Mouse (Mus musculus) midbrain, embryonic 16.5 days (tissue): Measurements from ENCODE around the gene C1qtnf3. TPM values are rescaled to one million over a fixed set of nuclear protein-coding genes. Genes with fewer than 3 reads are reported as not detected.

Experiments used
- ATAC-seq: fragments of 200-750 bp; cut with Nextera tagmentation; 2 replicates; pipeline ENCODE4 v1.8.0; 2017; ENCODE audit warnings: moderate TSS enrichment
- H3K27ac ChIP-seq: fragments of 300-500 bp; sonication (generic); 2 replicates; pipeline ENCODE4 v1.5.1; 2014; ENCODE audit warnings: mild to moderate bottlenecking, low read length, mixed read lengths
- H3K27me3 ChIP-seq: fragments of 300-500 bp; sonication (generic); 2 replicates; pipeline ENCODE4 v1.6.1; 2014; ENCODE audit warnings: low read depth, low read length, mixed read lengths; ENCODE audit not compliant: control insufficient read depth, insufficient read depth
- H3K36me3 ChIP-seq: fragments of 300-500 bp; sonication (generic); 2 replicates; pipeline ENCODE4 v1.6.1; 2014; ENCODE audit warnings: mild to moderate bottlenecking, low read length, moderate library complexity, mixed read lengths; ENCODE audit not compliant: control insufficient read depth, insufficient read depth
- H3K4me1 ChIP-seq: fragments of 300-500 bp; sonication (generic); 2 replicates; pipeline ENCODE4 v1.6.1; 2014; ENCODE audit warnings: mild to moderate bottlenecking, low read length, mixed read lengths; ENCODE audit not compliant: control insufficient read depth, insufficient read depth
- H3K4me2 ChIP-seq: fragments of 300-500 bp; sonication (generic); 2 replicates; pipeline ENCODE4 v1.6.1; 2014; ENCODE audit warnings: mild to moderate bottlenecking, low read length, mixed read lengths
- H3K4me3 ChIP-seq: fragments of 300-500 bp; sonication (generic); 2 replicates; pipeline ENCODE4 v1.5.1; 2014; ENCODE audit warnings: low read depth, mild to moderate bottlenecking, low read length, moderate library complexity, mixed read lengths
- H3K9ac ChIP-seq: fragments of 300-500 bp; sonication (generic); 2 replicates; pipeline ENCODE4 v1.6.1; 2014; ENCODE audit warnings: low read depth, low read length, mixed read lengths
- H3K9me3 ChIP-seq: fragments of 300-500 bp; sonication (generic); replicated peaks from 2 replicates; pipeline ENCODE4 v1.6.1; 2014; ENCODE audit warnings: mild to moderate bottlenecking, low read length, mixed read lengths; ENCODE audit not compliant: control insufficient read depth, poor library complexity, severe bottlenecking
- WGBS: fragments of 180-500 bp; shearing (Covaris S2); extraction: QIAGEN DNeasy Blood & Tissue Kit; methylation state at CpG from one replicate; pipeline ENCODE4 v1.1.7; 2014; 5-methylcytosine and 5-hydroxymethylcytosine counted together
- polyA plus RNA-seq: library from polyadenylated mRNA; unstranded; fragments of >200 nt; fragmentation: Nextera tagmentation; extraction: Ambion mirVana; gene quantifications from 2 replicates; pipeline ENCODE4 v1.2.1, GENCODE M21; 2015

The C1qtnf3 gene
- polyA plus RNA-seq, 1 experiment from 2014 or later, result 1.0 TPM

DNA sequence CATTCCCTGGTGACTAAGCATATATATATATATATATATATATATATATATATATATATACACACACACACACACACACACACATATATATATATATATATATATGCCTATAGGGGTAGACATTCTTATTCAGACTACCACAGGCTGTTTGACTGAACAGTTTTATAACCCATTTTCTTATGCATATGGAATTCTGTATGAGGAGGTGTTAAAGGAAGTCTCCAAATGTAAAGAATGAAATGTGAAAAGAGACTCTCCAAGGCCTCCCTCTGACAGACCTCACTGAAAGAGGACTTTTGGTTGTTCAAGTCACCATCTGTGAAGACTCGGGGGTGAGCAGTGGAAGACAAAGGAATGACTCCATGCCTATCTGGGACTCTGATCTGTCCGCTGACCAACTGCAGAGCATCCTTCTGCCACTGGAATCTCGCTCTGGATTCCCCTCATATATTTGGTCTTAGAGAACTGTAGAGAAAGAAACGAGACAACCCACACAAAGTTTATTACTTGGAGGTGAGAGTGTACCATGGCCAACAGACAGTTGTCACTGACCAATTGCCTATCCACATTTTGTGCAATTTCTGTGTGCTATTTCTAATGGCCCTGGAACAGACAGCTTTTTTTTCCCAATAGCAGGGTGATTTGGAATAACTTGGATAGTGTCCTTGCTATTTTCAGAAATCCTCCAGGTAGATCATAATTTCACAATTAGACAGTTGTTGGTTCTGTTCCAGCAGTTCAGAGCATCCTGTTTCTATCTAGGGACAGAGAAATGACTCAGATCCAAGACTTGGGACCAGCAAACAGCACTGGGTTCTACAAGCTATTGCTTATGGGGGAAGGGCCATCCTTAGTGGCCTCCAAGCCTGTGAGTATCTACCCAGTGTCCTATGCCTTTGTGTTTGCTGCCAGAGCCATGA lies 28.8 kb upstream of the C1qtnf3 start:
- Histone ChIP-seq H3K4me1 (no peaks in the 10 kb centered on the region), H3K36me3 (no peaks in the 10 kb centered on the region), H3K27me3 (no peaks in the 10 kb centered on the region), H3K4me3 (no peak overlapping the region), H3K9me3 (no peaks in the 10 kb centered on the region), H3K4me2 (no peak overlapping the region), H3K9ac (no peak overlapping the region), H3K27ac (no peak overlapping the region)
- no peak for ATAC-seq
- WGBS, result 63% methylated on average over 4 of the region's 4 CpGs

DNA sequence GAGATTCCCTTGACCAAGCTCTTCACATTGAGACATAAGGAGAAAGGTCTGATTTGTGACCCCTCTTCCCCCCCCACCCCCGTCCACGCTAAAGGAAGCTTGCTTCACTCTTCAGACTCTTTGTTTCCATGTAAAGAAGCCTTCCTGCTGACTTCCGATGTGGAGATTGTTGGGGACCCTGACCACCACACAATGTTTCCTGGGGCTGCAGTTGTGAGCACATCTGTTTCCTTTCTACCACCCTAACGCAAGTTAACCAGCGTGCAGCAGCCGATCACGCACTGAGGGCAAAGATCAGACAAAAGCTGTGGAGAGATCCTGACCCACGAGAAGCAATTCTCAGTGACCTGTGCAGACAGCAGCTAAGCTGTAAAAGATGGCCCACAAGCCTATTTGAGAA lies 24.8 kb upstream of the C1qtnf3 start:
- H3K27me3 ChIP-seq, result no peaks in the 10 kb centered on the region
- WGBS, result 28% methylated on average over 8 of the region's 8 CpGs
- H3K4me2 ChIP-seq, result no peak overlapping the region
- no peak overlapping the region for H3K4me3 ChIP-seq
- no peaks in the 10 kb centered on the region for H3K36me3 ChIP-seq
- no peak for ATAC-seq
- H3K4me1 ChIP-seq, result no peaks in the 10 kb centered on the region
- no peak overlapping the region for H3K9ac ChIP-seq
- H3K27ac ChIP-seq, result no peak overlapping the region
- H3K9me3 ChIP-seq, result no peaks in the 10 kb centered on the region

DNA sequence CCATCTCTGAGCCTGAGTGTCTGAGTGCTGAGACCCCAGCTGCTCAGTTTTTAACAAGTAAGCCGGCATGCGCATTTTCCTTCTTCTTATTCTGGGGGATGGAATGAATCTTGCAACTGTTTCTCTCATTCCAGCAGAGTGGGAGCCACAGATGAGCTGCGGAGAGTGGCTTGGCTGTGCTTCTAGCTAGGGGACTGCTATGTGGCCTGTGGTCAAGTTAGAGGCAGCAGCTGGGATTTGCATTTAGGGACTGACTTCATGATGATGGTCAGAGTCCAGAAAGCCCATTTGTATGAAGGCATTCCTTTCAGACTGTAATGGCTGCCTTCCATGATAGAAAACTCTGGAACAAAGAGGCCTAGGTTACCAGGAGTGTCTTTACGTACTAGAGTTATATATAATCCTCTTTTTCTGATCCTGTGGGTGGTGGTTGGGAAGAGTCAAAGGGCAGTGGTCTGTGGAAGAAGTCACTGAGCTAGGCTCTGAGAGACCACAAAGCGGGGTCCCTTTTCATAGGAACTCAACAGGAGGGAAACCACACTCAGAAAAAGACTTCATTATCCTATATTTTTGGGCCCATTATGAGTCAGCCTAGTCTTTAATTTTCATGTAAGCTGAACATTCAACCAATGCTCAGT lies 23.4 kb upstream of the C1qtnf3 start:
- Histone ChIP-seq H3K9me3 (no peaks in the 10 kb centered on the region), H3K4me3 (no peak overlapping the region), H3K36me3 (no peaks in the 10 kb centered on the region), H3K4me2 (no peak overlapping the region), H3K27ac (no peak overlapping the region), H3K27me3 (no peaks in the 10 kb centered on the region), H3K9ac (no peak overlapping the region), H3K4me1 (no peaks in the 10 kb centered on the region)
- no peak for ATAC-seq
- 89% methylated on average over 5 of the region's 5 CpGs for WGBS

DNA sequence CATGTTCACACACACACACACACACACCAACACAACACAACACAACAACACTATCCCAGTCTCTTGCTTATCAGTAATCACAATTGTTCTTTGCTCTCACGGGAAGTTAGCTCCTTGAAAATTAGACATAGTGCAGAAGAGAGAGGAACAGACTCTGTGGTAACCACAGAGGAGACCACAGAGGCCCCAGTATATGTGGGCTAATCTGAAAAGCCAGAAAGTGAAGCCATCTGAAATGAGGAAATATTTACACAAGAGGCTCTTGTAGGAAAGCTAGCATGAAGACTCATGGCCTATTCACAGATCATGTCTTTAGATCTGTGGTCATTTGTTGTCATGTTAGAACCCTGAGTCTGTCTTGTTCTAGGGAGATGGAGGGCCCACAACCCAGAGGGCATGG lies 18.2 kb upstream of the C1qtnf3 start:
- Histone ChIP-seq H3K4me1 (no peaks in the 10 kb centered on the region), H3K9ac (no peak overlapping the region), H3K4me2 (no peak overlapping the region), H3K27me3 (no peaks in the 10 kb centered on the region), H3K36me3 (no peaks in the 10 kb centered on the region), H3K4me3 (no peak overlapping the region), H3K27ac (no peak overlapping the region), H3K9me3 (no peaks in the 10 kb centered on the region)
- no peak for ATAC-seq
- 88% methylated on average over 1 of the region's 1 CpGs for WGBS

DNA sequence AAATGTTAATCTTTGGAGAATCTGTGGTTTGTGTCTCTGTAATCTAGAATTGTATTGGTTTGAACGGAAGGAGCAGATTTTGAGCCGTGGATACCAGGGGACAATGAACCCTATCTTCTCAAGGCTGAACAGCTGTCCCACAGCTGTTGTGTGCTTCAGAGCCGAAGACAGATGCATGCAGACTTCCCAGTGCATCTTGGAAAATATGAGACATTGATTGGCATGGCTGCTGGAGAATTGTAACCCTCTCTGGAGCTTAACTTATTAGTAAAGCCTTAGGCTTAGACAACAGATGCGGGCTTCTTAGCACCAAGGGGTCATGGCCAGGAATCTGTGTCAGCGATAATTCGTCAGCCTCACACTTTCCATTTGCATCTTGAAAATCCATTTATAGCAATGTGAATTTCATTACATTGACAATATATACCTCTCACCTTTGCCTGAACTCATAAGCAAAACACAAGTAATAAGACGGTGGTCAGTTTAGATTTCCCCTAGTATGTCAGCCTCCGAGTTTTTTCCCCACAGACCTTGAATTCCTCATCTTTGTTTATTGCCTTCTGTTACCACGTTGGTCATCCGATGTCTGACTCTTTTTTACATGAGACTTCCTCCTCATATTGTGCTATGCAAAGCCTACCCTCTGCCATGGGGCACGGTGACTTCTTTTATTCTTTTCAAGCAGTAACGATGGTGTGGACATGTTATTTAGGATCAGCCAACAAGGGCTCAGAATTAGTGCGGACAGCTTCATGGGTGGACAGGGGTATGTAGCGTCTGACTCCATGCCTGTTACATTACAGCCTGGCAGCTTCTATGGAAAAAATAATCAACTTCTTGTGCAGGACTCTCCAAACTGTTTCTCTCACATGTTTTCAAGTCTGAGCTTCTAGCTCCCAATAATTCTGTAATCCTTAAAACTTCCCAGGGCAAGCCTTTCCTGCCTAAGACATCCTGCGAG lies 11.7 kb upstream of the C1qtnf3 start:
- Histone ChIP-seq H3K9ac (no peak overlapping the region), H3K4me3 (no peak overlapping the region), H3K4me1 (no peaks in the 10 kb centered on the region), H3K27ac (no peak overlapping the region), H3K9me3 (no peaks in the 10 kb centered on the region), H3K4me2 (no peak overlapping the region), H3K27me3 (no peaks in the 10 kb centered on the region), H3K36me3 (no peaks in the 10 kb centered on the region)
- no peak for ATAC-seq
- 86% methylated on average over 15 of the region's 15 CpGs for WGBS

DNA sequence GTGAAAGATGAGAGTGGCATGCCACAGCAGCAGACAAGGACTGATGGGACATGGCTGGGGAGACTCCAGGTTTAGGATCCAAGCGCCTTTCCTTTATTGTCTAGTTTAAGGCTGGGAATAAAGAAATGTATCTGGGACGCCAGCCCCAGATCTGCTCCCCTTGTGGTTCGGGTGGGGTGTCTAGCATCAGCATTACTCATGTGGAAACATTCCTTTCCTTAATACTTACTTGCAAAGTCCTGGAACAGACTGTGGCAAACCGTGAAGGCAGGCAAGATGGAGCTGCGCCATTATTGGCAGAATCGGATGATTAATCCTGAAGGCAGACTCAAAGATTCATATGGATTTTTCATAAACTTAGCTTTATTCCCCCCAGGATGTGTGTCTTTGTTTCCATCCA lies 10.2 kb upstream of the C1qtnf3 start:
- Histone ChIP-seq H3K27me3 (no peaks in the 10 kb centered on the region), H3K4me3 (no peak overlapping the region), H3K9ac (no peak overlapping the region), H3K4me1 (no peaks in the 10 kb centered on the region), H3K27ac (no peak overlapping the region), H3K36me3 (no peaks in the 10 kb centered on the region), H3K4me2 (no peak overlapping the region), H3K9me3 (no peaks in the 10 kb centered on the region)
- ATAC-seq, result no peak
- WGBS, result 77% methylated on average over 6 of the region's 6 CpGs

DNA sequence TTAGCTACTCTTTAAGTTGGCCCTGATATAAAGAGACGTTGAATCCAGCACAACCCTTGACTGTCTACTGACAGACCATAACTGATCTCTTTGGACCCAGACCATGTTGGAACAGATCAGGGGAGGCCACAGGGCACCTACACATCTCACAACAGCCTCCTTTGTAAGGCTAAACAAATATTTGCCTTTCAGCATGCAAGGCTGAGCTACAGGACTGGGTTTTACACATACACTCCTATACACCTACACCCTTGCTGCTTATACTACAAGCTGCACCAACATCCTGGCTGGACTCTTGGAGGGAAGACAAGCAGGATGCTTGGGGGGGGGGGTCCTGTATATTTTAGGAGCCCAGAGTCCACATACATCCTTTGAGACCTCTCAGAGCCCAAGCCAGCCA lies 4.3 kb upstream of the C1qtnf3 start:
- ATAC-seq, result no peak
- no peak overlapping the region for H3K27ac ChIP-seq
- no peaks in the 10 kb centered on the region for H3K9me3 ChIP-seq
- H3K4me1 ChIP-seq, result peaks cover 3% of the 10 kb centered on the region; the same call in 1 of the 2 replicates
- WGBS, result 85% methylated on average over 1 of the region's 1 CpGs
- no peak overlapping the region for H3K9ac ChIP-seq
- no peaks in the 10 kb centered on the region for H3K27me3 ChIP-seq
- H3K36me3 ChIP-seq, result no peaks in the 10 kb centered on the region
- no peak overlapping the region for H3K4me3 ChIP-seq
- H3K4me2 ChIP-seq, result no peak overlapping the region

DNA sequence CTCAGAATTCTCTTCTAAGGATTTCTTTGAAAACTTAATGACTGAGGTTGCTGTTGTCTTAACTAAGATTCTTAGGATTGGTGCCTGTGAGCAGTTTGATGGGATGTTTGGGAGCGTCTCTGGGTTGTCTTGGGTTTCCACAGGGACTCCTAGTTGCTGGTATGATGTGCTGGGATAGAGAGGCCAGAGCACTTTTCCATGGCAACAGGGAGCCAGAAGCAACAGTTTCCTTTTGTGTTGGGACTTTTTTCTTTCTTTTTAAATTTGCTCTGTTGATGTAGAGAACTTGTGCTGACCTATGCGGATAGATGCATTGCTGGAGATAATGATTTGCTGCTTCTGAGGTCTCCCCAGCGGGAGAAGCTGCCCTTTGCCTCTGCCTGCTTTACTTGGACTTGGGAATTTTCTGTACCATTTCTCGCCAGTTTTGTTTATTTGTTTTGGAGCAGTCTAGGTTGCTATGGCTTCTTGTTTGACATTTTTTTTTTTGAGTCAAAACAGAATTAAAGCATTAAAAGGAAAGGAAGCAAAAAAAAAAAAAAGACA lies 701 bp downstream of the C1qtnf3 start:
- Histone ChIP-seq H3K27me3 (no peaks in the 10 kb centered on the region), H3K36me3 (no peaks in the 10 kb centered on the region), H3K4me1 (peaks cover 3% of the 10 kb centered on the region; the same call in 1 of the 2 replicates), H3K9me3 (no peaks in the 10 kb centered on the region), H3K9ac (no peak overlapping the region), H3K4me3 (no peak overlapping the region), H3K4me2 (no peak overlapping the region), H3K27ac (no peak overlapping the region)
- no peak for ATAC-seq
- 47% methylated on average over 4 of the region's 4 CpGs for WGBS
